Mouse (Mus musculus) liver, embryonic 16.5 days (tissue): ENCODE results near the gene Col24a1. TPM values are rescaled to one million over a fixed set of nuclear protein-coding genes. Genes with fewer than 3 reads are reported as not detected.

ENCODE experiments used
- ATAC-seq: fragments of 200-750 bp; cut with Nextera tagmentation; 2 replicates; pipeline ENCODE4 v1.8.0; 2017; ENCODE audit warnings: low read depth, mild to moderate bottlenecking, moderate number of reproducible peaks, moderate library complexity
- H3K27ac ChIP-seq: fragments of 300-500 bp; sonication (generic); 2 replicates; pipeline ENCODE4 v1.5.1; 2014; ENCODE audit warnings: mild to moderate bottlenecking, low read length
- H3K27me3 ChIP-seq: fragments of 300-500 bp; sonication (generic); 2 replicates; pipeline ENCODE4 v1.6.1; 2014; ENCODE audit warnings: low read depth, low read length, mixed read lengths; ENCODE audit not compliant: control insufficient read depth, insufficient read depth
- H3K36me3 ChIP-seq: fragments of 300-500 bp; sonication (generic); 2 replicates; pipeline ENCODE4 v1.6.1; 2014; ENCODE audit warnings: mild to moderate bottlenecking; ENCODE audit not compliant: control insufficient read depth, insufficient read depth
- H3K4me1 ChIP-seq: fragments of 300-500 bp; sonication (generic); 2 replicates; pipeline ENCODE4 v1.6.1; 2014; ENCODE audit warnings: low read depth, low read length, mixed read lengths; ENCODE audit not compliant: control insufficient read depth
- H3K4me2 ChIP-seq: fragments of 300-500 bp; sonication (generic); 2 replicates; pipeline ENCODE4 v1.6.1; 2014; ENCODE audit warnings: low read depth, low read length, mixed read lengths
- H3K4me3 ChIP-seq: fragments of 300-500 bp; sonication (generic); 2 replicates; pipeline ENCODE4 v1.5.1; 2014; ENCODE audit warnings: low read depth, mild to moderate bottlenecking, low read length
- H3K9ac ChIP-seq: fragments of 300-500 bp; sonication (generic); 2 replicates; pipeline ENCODE4 v1.6.1; 2014; ENCODE audit warnings: low read depth, low read length
- H3K9me3 ChIP-seq: fragments of 300-500 bp; sonication (generic); replicated peaks from 2 replicates; pipeline ENCODE4 v1.6.1; 2016; ENCODE audit warnings: low read length; ENCODE audit not compliant: control insufficient read depth
- WGBS: fragments of 180-500 bp; shearing (Covaris S2); extraction: QIAGEN DNeasy Blood & Tissue Kit; methylation state at CpG from one replicate; pipeline ENCODE4 v1.1.7; 2014; ENCODE audit not compliant: insufficient replicate concordance; 5-methylcytosine and 5-hydroxymethylcytosine counted together
- polyA plus RNA-seq: library from polyadenylated mRNA; unstranded; fragments of >200 nt; fragmentation: Nextera tagmentation; extraction: Ambion mirVana; gene quantifications from 2 replicates; pipeline ENCODE4 v1.2.1, GENCODE M21; 2015

The Col24a1 gene
- polyA plus RNA-seq, 1 experiment from 2014 or later = 0.65 TPM

DNA sequence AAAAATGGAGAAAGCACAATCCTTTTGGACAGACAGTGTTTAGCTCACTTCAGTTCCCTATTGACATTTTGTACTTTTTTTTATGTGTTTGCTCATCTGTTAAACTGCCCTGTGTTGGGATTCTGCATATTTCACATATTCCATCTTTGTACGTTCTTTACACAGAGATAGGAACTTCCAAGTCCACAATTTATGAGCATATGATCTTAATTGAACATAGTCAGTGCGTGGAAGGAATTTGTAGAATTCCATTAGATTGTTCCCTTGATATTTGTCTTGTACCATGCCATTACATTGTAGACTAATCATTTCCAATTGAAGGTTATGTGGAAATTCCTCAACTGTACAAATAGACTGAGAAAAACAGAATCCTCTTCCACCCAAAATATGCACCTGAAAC lies 212.6 kb downstream of the Col24a1 start:
- H3K27ac ChIP-seq = no peak overlapping the region
- H3K9me3 ChIP-seq = no peaks in the 10 kb centered on the region
- WGBS = 56% methylated on average over 2 of the region's 2 CpGs
- no peak for ATAC-seq
- H3K27me3 ChIP-seq = no peaks in the 10 kb centered on the region
- H3K4me3 ChIP-seq = no peak overlapping the region
- no peak overlapping the region for H3K4me2 ChIP-seq
- no peaks in the 10 kb centered on the region; the same call in 1 of the 2 replicates for H3K4me1 ChIP-seq
- no peaks in the 10 kb centered on the region for H3K36me3 ChIP-seq
- no peak overlapping the region for H3K9ac ChIP-seq

DNA sequence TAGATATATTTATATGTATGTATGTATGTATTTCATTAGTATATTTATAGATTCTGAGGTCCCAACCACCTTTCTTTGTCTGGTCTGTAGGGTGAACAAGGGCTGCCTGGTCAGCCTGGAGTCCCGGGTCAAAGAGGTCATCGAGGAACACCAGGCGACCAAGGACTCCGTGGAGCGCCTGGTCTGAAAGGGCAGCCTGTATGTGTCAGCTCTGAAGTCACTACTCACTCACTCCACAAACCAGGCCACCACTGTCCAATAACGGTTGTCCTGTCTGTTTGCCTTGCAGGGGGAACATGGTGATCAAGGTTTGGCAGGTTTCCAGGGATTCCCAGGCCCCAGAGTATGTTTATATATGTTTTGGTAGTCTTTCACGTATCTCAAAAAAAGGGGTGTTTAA lies 216.3 kb downstream of the Col24a1 start:
- H3K4me2 ChIP-seq = no peak overlapping the region
- no peaks in the 10 kb centered on the region for H3K36me3 ChIP-seq
- WGBS = 65% methylated on average over 7 of the region's 7 CpGs
- H3K4me1 ChIP-seq = no peaks in the 10 kb centered on the region; the same call in 1 of the 2 replicates
- no peak overlapping the region for H3K4me3 ChIP-seq
- H3K27ac ChIP-seq = no peak overlapping the region
- no peak overlapping the region for H3K9ac ChIP-seq
- H3K9me3 ChIP-seq = no peaks in the 10 kb centered on the region
- peak; percentile 94 for ATAC-seq
- no peaks in the 10 kb centered on the region for H3K27me3 ChIP-seq

DNA sequence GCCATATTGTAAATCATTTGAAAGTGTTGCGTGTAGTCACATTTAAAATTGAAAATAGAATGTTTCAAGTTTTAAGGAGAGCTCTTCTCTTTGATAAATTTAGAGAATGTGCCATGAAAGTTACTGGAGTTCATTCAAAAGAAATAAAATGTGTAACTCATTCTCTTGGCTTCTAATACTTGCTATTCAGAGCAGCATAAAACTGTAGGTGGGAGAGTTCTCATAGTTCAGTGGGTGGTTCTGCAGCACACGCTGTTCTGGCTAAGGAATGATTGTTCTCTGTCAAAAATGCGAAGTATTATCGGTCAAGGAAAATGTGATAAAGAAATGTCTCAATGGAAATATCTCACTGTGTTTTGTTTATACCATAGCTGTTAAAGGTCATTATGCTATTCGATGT lies 221.9 kb downstream of the Col24a1 start:
- WGBS = 62% methylated on average over 5 of the region's 5 CpGs

DNA sequence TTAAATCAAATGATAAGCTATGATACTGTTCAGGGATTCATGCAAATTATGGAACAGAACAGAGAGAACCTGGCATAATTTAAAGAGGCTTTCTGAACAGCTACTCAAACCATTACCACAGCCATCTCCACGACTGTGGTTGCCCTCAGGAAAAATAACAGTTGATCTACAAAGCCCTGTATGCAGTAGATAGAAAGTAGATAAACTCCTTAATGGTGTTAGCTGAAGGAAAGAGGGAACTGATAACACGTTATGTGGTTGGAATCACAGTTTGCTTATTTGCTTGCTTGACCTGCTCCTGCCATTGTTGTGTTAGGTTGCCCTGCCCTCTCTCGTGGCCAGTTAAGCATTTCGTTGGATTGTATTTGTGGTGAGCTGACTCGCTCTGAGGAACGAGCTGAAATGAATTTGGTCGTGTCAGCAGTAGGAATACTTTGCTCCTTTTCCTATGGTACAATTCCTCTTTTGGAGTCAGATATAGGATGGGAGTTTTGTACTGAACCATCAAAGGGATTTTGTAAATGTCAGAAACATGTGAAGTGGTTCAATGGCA lies 229.3 kb downstream of the Col24a1 start:
- no peak overlapping the region for H3K4me2 ChIP-seq
- no peaks in the 10 kb centered on the region; the same call in 1 of the 2 replicates for H3K9me3 ChIP-seq
- WGBS = 6% methylated on average over 7 of the region's 7 CpGs
- no peaks in the 10 kb centered on the region for H3K27me3 ChIP-seq
- no peak overlapping the region for H3K9ac ChIP-seq
- ATAC-seq = no peak
- H3K27ac ChIP-seq = no peak overlapping the region
- no peaks in the 10 kb centered on the region for H3K4me1 ChIP-seq
- H3K36me3 ChIP-seq = no peaks in the 10 kb centered on the region
- H3K4me3 ChIP-seq = no peak overlapping the region

More for the DNA sequence above, 221.9 kb downstream of the Col24a1 start:
- Histone ChIP-seq H3K27ac (no peak overlapping the region), H3K27me3 (no peaks in the 10 kb centered on the region), H3K9me3 (no peaks in the 10 kb centered on the region), H3K4me2 (no peak overlapping the region), H3K9ac (no peak overlapping the region), H3K4me1 (no peaks in the 10 kb centered on the region), H3K4me3 (no peak overlapping the region), H3K36me3 (no peaks in the 10 kb centered on the region)
- ATAC-seq = no peak

DNA sequence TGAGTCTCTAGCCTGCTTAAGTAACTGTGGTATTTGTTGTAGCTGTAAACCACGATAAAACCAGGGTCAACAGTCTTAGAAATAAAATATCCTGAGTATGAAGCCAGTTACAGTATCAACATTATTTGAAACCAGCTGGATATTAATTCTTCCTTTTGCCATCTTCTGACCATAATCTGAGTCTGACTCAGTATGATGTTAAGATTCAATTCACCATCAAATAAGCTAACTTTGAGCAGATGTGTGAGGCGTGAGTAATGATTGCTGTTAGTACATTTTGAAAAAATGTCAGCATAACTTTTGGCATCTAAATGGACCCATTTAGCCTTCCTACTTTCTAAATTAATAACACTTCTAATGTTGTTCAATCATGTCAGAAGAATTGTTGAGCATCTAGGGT lies 230.0 kb downstream of the Col24a1 start:
- WGBS = 57% methylated on average over 2 of the region's 2 CpGs
- ATAC-seq = no peak
- H3K9ac ChIP-seq = no peak overlapping the region

DNA sequence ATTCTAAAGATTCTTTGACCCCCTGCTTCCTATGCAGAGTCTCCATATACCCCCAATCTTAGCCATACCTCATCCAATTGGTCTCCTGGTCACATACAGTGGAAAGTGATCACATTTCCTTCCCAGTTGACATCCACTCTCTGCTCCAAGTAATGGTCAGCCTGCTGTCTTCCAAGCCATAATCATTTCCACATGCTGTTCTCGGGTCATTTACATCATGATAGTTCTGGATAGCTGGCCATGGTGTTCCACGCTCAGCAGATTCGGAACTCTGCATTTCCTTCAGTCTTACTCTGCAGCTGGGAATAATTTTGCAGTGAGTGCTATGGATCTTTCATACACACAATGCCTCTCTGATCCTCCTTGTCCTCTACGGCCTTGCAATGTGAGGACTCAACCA lies 233.0 kb downstream of the Col24a1 start:
- H3K27me3 ChIP-seq = no peaks in the 10 kb centered on the region
- no peak overlapping the region for H3K27ac ChIP-seq
- H3K36me3 ChIP-seq = no peaks in the 10 kb centered on the region
- no peak for ATAC-seq
- H3K9ac ChIP-seq = no peak overlapping the region
- H3K4me3 ChIP-seq = no peak overlapping the region
- WGBS = 67% methylated on average over 4 of the region's 4 CpGs
- no peak overlapping the region for H3K4me2 ChIP-seq
- no peaks in the 10 kb centered on the region for H3K4me1 ChIP-seq
- H3K9me3 ChIP-seq = no peaks in the 10 kb centered on the region

More for the DNA sequence above, 230.0 kb downstream of the Col24a1 start:
- Histone ChIP-seq H3K4me3 (no peak overlapping the region), H3K4me2 (no peak overlapping the region), H3K27me3 (no peaks in the 10 kb centered on the region), H3K4me1 (no peaks in the 10 kb centered on the region), H3K9me3 (no peaks in the 10 kb centered on the region; the same call in 1 of the 2 replicates), H3K27ac (no peak overlapping the region), H3K36me3 (no peaks in the 10 kb centered on the region)

DNA sequence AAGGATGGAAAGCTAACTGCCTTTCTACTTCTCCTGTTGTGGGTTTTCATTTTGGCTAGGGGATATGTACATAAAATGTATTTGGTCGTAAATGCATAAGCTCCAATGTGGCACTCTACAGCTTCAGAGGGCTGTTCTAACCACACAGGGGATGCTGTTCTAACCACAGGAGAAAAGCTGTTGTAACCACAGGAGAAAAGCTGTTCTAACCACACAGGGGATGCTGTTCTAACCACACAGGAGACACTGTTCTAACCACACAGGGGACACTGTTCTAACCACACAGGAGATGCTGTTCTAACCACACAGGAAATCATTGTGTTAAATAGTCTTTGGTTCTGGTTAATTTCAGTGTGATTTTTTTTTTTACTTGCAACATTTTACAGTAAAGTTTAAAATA lies 245.6 kb downstream of the Col24a1 start:
- no peak overlapping the region for H3K4me3 ChIP-seq
- 27% methylated on average over 1 of the region's 1 CpGs for WGBS
- no peak for ATAC-seq
- no peaks in the 10 kb centered on the region for H3K27me3 ChIP-seq
- H3K36me3 ChIP-seq = no peaks in the 10 kb centered on the region
- no peaks in the 10 kb centered on the region for H3K9me3 ChIP-seq
- no peak overlapping the region for H3K4me2 ChIP-seq
- H3K9ac ChIP-seq = no peak overlapping the region
- no peak overlapping the region for H3K27ac ChIP-seq
- no peaks in the 10 kb centered on the region for H3K4me1 ChIP-seq

DNA sequence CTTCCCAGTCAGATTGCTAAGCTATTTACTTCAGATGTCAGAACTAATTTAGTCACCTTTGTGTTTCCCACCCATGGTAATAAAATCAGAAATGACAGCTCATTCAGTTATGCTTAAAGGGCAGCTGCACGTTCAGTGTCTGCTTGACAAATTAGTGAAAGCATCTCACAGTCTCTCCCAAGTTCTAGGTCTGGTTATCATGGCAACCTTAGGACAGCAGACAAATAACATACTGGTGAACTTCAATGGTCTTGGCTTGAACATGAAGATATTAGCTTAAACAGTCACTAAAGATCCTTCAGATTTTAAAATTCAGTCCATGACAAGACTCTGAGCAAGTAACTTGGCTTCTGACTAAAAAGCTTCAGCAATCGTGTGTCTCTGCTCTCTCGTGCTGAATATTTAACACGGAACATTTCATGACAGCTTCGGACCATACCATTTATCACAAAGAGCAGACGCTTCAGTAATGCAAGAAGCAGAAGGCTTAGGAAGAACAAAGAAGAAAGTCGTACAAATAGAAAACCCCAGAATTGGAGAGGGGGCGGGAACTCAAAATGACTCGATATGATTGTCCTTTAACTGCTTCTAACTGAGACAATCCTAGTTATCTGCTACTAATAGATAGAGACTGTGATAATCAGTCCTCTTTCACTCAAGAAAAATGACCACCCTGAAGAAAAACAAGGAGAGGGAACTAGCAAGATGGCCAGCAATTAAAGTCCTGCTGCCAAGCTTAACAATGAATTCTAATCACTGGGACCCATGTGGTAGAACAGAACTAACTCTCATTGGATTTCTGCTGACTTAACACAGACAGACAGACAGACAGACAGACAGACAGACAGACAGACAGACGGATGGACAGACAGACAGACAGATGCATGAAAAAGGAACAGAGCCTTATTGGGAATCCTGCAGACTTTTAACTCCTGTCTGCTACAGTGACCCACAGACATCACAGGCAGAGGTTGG lies 256.5 kb downstream of the Col24a1 start:
- Histone ChIP-seq H3K9ac (no peak overlapping the region), H3K27ac (no peak overlapping the region), H3K36me3 (no peaks in the 10 kb centered on the region), H3K9me3 (no peaks in the 10 kb centered on the region), H3K4me2 (no peak overlapping the region), H3K27me3 (no peaks in the 10 kb centered on the region), H3K4me3 (no peak overlapping the region), H3K4me1 (no peaks in the 10 kb centered on the region)
- ATAC-seq = no peak
- 67% methylated on average over 10 of the region's 10 CpGs for WGBS

DNA sequence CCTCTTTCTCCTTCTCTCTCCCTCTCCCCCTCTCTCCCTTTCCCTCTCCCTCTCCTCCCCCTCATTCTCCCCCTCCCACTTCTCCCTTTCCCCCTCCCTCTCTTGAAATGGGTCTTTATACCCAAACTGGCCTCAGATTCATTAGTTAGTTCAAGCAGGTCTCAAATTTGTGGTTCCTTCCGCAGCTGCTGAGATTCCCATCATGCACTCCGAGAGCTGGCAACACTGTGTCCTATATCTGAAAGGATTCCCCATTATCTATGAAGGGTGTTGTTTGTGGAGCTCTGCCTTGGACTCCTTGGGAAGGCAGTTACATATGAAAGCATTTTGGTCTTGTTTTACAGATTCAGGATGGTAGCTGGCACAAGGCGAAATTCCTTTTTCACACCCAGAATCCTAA lies 257.9 kb downstream of the Col24a1 start:
- Histone ChIP-seq H3K27ac (no peak overlapping the region), H3K4me2 (no peak overlapping the region), H3K4me1 (no peaks in the 10 kb centered on the region), H3K9me3 (no peaks in the 10 kb centered on the region), H3K9ac (no peak overlapping the region), H3K36me3 (no peaks in the 10 kb centered on the region), H3K27me3 (no peaks in the 10 kb centered on the region), H3K4me3 (no peak overlapping the region)
- 54% methylated on average over 3 of the region's 3 CpGs for WGBS
- no peak for ATAC-seq
